ENCODE assay signal across 13 mouse cellular contexts in the genomic region with DNA sequence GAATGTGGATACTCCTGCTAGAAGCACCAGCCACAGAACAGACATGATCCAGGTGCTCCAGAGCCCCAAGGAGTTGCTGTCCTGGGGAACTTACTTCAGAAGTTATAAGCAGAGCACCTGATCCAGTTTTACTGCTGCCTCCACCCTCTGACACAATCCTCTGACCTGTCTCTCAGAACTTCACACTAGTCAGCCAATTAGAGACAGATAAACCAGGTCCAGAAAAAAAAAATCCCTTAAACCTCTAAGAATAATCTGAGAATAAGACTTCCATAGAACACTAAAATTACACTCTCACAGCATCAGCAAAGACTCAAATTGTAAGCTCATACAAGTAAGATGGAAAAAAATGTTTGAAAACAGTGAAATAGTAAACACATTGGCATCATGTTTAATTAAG. TPM values are rescaled to one million over a fixed set of nuclear protein-coding genes. Genes with fewer than 3 reads are reported as not detected.
"Had no signal": no experiment of that assay in that cellular context is flagged by ENCODE, and none has a peak within 500 bp of the region (broad histone marks: within the 10 kb centered on the region; RNA-seq: fewer than 3 reads in every experiment).

A gene (minus strand): TSS at position 101 of the 400 bp plus-strand sequence.

- H3K9me3 ChIP-seq: neural tube, embryonic 13.5 days; neural tube, embryonic 15.5 days; stomach, embryonic 15.5 days had no signal

- H3K4me2 ChIP-seq: neural tube, embryonic 13.5 days; neural tube, embryonic 15.5 days; stomach, embryonic 15.5 days had no signal

- H3K36me3 ChIP-seq: neural tube, embryonic 13.5 days; neural tube, embryonic 15.5 days; stomach, embryonic 15.5 days had no signal

- H3K27me3 ChIP-seq: neural tube, embryonic 13.5 days; neural tube, embryonic 15.5 days; stomach, embryonic 15.5 days had no signal

- H3K4me1 ChIP-seq: neural tube, embryonic 13.5 days; neural tube, embryonic 15.5 days; stomach, embryonic 15.5 days had no signal

- H3K4me3 ChIP-seq: neural tube, embryonic 13.5 days; neural tube, embryonic 15.5 days; stomach, embryonic 15.5 days had no signal

- H3K27ac ChIP-seq: neural tube, embryonic 13.5 days; neural tube, embryonic 15.5 days; stomach, embryonic 15.5 days; stomach, postnatal 0 days had no signal

- H3K9ac ChIP-seq: neural tube, embryonic 13.5 days; neural tube, embryonic 15.5 days; stomach, embryonic 15.5 days had no signal

RNA-seq across cellular contexts. Expression of the gene that starts here (rescaled TPM):
- polyA plus RNA-seq: neural tube, embryonic 13.5 days; neural tube, embryonic 14.5 days; neural tube, embryonic 15.5 days; small intestine, adult 2 months; spleen, adult 2 months; stomach, embryonic 14.5 days; stomach, embryonic 15.5 days; stomach, embryonic 16.5 days; testis, adult 2 months; thymus, adult 2 months; thymus, postnatal 0 days; urinary bladder, adult 2 months had no signal
